Mouse (Mus musculus) lung, embryonic 16.5 days (tissue): ENCODE data around the gene Epsti1. TPM values are rescaled to one million over a fixed set of nuclear protein-coding genes. Genes with fewer than 3 reads are reported as not detected.
"Not testable (repeated sequence)": the region's sequence is repeated elsewhere in the genome, so short reads cannot be mapped to it uniquely, and the experiment has no call there.

ENCODE experiments used
- ATAC-seq: fragments of 200-750 bp; cut with Nextera tagmentation; 2 replicates; pipeline ENCODE4 v1.8.0; 2017; ENCODE audit warnings: low read depth, mild to moderate bottlenecking, moderate library complexity
- H3K27ac ChIP-seq: fragments of 300-500 bp; sonication (generic); 2 replicates; pipeline ENCODE4 v1.5.1; 2014; ENCODE audit warnings: mild to moderate bottlenecking, control low read depth, low read length
- H3K27me3 ChIP-seq: fragments of 300-500 bp; sonication (generic); 2 replicates; pipeline ENCODE4 v1.6.1; 2014; ENCODE audit warnings: low read depth, low read length, mixed read lengths; ENCODE audit not compliant: control insufficient read depth, insufficient read depth
- H3K36me3 ChIP-seq: fragments of 300-500 bp; sonication (generic); 2 replicates; pipeline ENCODE4 v1.6.1; 2014; ENCODE audit warnings: low read length; ENCODE audit not compliant: control insufficient read depth, insufficient read depth
- H3K4me1 ChIP-seq: fragments of 300-500 bp; sonication (generic); replicated peaks from 2 replicates; pipeline ENCODE4 v1.6.1; 2014; ENCODE audit warnings: low read length, mixed read lengths; ENCODE audit not compliant: control insufficient read depth, insufficient read depth
- H3K4me2 ChIP-seq: fragments of 300-500 bp; sonication (generic); 2 replicates; pipeline ENCODE4 v1.6.1; 2014; ENCODE audit warnings: low read depth, low read length, control low read depth
- H3K4me3 ChIP-seq: fragments of 300-500 bp; sonication (generic); 2 replicates; pipeline ENCODE4 v1.5.1; 2014; ENCODE audit warnings: mild to moderate bottlenecking, low read length, control low read depth
- H3K9ac ChIP-seq: fragments of 300-500 bp; sonication (generic); 2 replicates; pipeline ENCODE4 v1.6.1; 2014; ENCODE audit warnings: low read length, control low read depth
- H3K9me3 ChIP-seq: fragments of 300-500 bp; sonication (generic); 2 replicates; pipeline ENCODE4 v1.6.1; 2016; ENCODE audit warnings: low read length; ENCODE audit not compliant: control insufficient read depth
- WGBS: fragments of 180-500 bp; shearing (Covaris S2); extraction: QIAGEN DNeasy Blood & Tissue Kit; methylation state at CpG from one replicate; pipeline ENCODE4 v1.1.7; 2014; 5-methylcytosine and 5-hydroxymethylcytosine counted together
- polyA plus RNA-seq: library from polyadenylated mRNA; unstranded; fragments of >200 nt; fragmentation: Nextera tagmentation; extraction: Ambion mirVana; gene quantifications from 2 replicates; pipeline ENCODE4 v1.2.1, GENCODE M21; 2015

Gene Epsti1
- polyA plus RNA-seq, 1 experiment from 2014 or later = 0.85 TPM

DNA sequence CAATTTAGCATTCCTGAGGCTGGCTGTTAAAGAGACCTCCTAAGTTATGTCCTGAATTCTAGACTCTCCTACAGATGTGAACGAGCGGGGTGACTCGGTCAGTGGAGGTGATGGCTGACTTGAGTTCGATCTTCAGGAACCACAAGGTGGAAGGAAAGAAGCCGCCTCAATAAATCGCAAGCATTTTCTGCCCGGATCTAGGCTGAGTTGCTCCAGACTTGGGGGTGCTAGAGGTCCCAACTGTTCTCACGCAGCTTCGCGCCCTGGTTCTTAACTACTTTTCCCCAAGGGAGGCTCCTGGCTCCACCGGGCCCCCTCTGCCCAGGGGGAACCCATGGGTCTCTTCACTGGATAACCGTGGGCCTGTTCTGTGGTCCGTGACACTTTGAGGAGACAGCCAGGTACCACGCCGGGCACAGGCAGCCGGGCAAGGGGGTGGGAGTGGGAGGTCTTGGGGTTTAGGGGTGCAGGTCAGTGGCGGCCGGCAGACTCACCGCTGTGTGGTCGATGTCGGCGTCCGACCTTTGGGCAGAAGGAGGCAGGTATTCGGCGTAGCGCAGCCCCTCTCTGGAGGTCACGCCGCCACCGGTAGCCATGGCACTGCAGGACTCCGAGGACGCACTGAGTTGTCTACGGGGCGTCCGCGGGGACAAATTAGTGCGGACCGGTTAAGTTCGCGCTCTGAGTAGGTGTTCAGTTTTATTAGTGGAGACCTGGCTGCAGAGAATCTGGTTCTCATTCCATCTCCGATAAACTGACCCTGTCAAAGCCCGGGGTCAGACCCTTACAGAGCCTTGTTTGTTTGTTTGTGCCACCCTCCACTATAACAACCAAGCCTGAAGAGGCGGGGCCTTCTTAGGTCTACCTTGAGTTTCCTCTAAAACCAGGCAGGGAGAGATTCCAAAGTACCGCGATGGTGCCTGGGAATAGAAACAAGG, 29.5 kb upstream of the Epsti1 start, which contains the start of gene Dnajc15:
Gene Dnajc15 (minus strand): TSS at position 822 of the 938 bp plus-strand sequence.
- ATAC-seq = peak; percentile 95
- H3K36me3 ChIP-seq = no peaks in the 10 kb centered on the region; the same call in 1 of the 2 replicates
- no peak within 1 kb of the TSS for H3K27ac ChIP-seq
- H3K4me2 ChIP-seq = peak within 1 kb of the TSS; percentile 69
- H3K4me1 ChIP-seq = peaks cover 4% of the 10 kb centered on the region; the same call in 1 of the 2 replicates
- H3K9me3 ChIP-seq = no peaks in the 10 kb centered on the region
- 1% methylated on average over 44 of the region's 44 CpGs for WGBS
- peak within 1 kb of the TSS; percentile 76 for H3K4me3 ChIP-seq
- H3K27me3 ChIP-seq = no peaks in the 10 kb centered on the region
- peak within 1 kb of the TSS; percentile 84 for H3K9ac ChIP-seq

DNA sequence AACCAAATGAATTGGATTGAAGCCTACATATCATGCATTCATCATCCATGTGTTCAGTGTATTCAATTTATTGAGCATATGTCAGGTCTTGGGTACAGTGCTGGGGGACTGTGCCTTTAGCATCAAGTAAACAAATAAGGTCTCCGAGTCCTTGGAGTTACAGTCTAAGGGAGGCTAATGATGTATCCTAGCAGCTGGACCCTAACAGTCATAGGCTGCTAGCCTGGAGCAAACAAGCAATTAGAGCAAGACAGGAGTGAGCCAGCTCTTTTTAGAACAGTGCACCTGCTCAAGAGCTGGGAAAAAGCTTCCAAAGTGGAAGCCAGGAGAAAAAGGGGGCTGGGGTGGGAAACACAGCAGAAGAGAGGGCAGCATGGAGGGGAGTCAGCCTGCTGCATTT, 27.8 kb upstream of the Epsti1 start:
- ATAC-seq = no peak
- Histone ChIP-seq H3K27me3 (no peaks in the 10 kb centered on the region), H3K9ac (no peak overlapping the region), H3K4me3 (no peak overlapping the region), H3K4me1 (peaks cover 4% of the 10 kb centered on the region; the same call in 1 of the 2 replicates), H3K36me3 (no peaks in the 10 kb centered on the region), H3K9me3 (no peaks in the 10 kb centered on the region), H3K4me2 (no peak overlapping the region), H3K27ac (no peak overlapping the region)
- 76% methylated on average over 1 of the region's 1 CpGs for WGBS

DNA sequence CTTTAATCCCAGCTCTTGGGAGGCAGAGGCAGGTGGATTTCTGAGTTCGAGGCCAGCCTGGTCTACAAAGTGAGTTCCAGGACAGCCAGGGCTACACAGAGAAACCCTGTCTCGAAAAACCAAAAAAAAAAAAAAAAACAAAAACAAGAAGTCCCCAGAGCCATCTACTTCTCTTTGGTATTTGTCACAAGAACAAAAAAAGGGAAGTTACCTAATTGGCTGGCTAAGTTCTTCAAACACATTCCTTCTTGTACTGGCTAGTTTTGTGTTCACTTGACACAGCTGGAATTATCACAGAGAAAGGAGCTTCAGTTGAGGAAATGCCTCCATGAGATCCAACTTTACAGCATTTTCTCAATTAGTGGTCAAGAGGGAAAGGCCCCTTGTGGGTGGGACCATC, 26.2 kb upstream of the Epsti1 start:
- 48% methylated on average over 2 of the region's 2 CpGs for WGBS
- not testable (repeated sequence) for H3K27me3 ChIP-seq, ATAC-seq

DNA sequence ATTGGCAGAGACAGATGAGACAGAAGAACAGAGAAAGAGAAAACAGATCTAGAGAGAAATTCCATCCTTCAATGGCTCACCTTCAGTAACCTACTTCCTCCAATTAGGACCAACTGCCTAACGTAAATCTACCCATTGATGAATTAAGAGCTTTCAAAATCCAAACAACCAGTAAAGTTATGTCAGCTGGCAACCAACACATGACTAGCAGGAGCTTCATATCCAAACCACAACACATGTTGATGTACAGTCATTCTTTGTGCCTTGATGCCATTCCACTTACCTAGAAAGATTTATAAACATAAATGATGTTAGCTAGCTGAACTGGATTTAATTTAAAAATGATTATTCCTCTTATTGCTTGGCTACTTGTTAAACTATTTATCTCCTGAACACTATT, 22.0 kb upstream of the Epsti1 start:
- Histone ChIP-seq H3K36me3 (no peaks in the 10 kb centered on the region), H3K4me2 (no peak overlapping the region), H3K27me3 (no peaks in the 10 kb centered on the region), H3K9me3 (no peaks in the 10 kb centered on the region), H3K9ac (no peak overlapping the region), H3K27ac (no peak overlapping the region), H3K4me3 (no peak overlapping the region), H3K4me1 (no peaks in the 10 kb centered on the region)
- WGBS = 52% methylated on average over 1 of the region's 1 CpGs
- no peak for ATAC-seq

More for the DNA sequence above, 26.2 kb upstream of the Epsti1 start:
- H3K4me2 ChIP-seq, H3K36me3 ChIP-seq, H3K27ac ChIP-seq, H3K9me3 ChIP-seq, H3K4me3 ChIP-seq, H3K9ac ChIP-seq, H3K4me1 ChIP-seq: not testable (repeated sequence)

DNA sequence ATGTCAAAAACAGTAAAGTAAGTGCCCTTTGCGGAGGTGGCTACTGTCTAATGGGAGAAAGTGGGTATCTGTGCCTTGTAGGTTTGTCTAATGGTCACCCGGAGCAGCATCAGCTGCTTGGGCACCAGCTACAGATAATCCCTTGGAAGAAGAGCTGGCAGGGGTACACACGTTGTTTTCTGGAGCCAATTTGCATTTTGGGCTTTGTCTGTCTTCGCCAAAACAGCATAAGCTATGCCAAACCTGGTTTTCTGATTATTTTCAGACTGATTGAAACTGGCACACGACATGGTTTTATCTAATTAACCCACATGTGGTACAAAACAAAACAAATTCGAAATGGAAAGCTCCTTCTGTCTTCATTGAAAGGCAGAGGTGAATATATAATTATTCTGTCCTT, 21.4 kb upstream of the Epsti1 start:
- Histone ChIP-seq H3K4me1 (no peaks in the 10 kb centered on the region), H3K4me2 (no peak overlapping the region), H3K27ac (no peak overlapping the region), H3K4me3 (no peak overlapping the region), H3K9ac (no peak overlapping the region), H3K27me3 (no peaks in the 10 kb centered on the region), H3K9me3 (no peaks in the 10 kb centered on the region), H3K36me3 (no peaks in the 10 kb centered on the region)
- 76% methylated on average over 6 of the region's 6 CpGs for whole genome bisulfite sequencing
- no peak for ATAC-seq

DNA sequence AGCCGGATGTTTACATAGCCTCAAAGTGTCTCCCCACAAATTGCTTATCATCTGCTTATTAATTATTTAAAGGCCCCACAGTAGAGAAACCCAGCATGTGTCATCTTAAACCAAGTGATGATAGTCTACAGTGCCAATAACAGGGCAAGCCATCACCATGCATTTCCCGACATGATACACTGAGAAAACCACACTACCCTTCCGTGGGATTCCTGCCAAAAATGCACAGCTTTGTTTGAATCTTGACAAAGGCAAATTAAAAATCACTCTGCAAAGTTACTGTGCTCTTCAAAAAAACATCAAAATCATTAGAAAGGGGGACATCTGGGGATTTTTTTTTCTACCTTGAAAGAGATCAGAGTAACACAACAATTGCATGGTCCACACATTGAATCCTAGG, 17.7 kb upstream of the Epsti1 start:
- Histone ChIP-seq H3K4me2 (no peak overlapping the region), H3K9me3 (no peaks in the 10 kb centered on the region)
- WGBS = 57% methylated on average over 3 of the region's 3 CpGs

DNA sequence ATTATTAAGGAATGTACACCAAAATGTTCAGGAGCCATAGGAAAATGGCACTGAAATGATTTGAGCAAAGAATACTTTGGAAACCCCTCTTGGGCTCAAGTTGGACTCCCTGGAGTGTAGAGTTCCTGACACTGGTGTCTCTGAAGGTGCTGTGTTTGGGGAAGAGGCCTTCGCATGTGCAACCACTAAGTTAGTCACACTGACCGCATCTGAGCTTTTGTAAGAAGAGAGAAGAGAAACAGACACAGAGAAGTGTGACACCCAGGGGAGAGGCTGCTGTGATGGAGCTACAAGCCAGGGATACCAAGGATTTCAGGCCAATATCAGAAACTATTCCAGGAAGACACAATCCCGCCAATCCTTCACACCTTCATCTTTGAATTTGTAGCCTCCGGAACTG, 17.1 kb upstream of the Epsti1 start:
- H3K36me3 ChIP-seq = no peaks in the 10 kb centered on the region
- no peak overlapping the region for H3K4me3 ChIP-seq
- H3K27me3 ChIP-seq = no peaks in the 10 kb centered on the region
- no peak for ATAC-seq
- H3K4me2 ChIP-seq = no peak overlapping the region
- H3K27ac ChIP-seq = no peak overlapping the region
- WGBS = 82% methylated on average over 4 of the region's 4 CpGs
- H3K9ac ChIP-seq = no peak overlapping the region
- no peaks in the 10 kb centered on the region for H3K4me1 ChIP-seq
- H3K9me3 ChIP-seq = no peaks in the 10 kb centered on the region

More for the DNA sequence above, 17.7 kb upstream of the Epsti1 start:
- H3K4me1 ChIP-seq = no peaks in the 10 kb centered on the region
- no peaks in the 10 kb centered on the region for H3K36me3 ChIP-seq
- no peak overlapping the region for H3K4me3 ChIP-seq
- no peak for ATAC-seq
- no peak overlapping the region for H3K9ac ChIP-seq
- no peak overlapping the region for H3K27ac ChIP-seq
- no peaks in the 10 kb centered on the region for H3K27me3 ChIP-seq

DNA sequence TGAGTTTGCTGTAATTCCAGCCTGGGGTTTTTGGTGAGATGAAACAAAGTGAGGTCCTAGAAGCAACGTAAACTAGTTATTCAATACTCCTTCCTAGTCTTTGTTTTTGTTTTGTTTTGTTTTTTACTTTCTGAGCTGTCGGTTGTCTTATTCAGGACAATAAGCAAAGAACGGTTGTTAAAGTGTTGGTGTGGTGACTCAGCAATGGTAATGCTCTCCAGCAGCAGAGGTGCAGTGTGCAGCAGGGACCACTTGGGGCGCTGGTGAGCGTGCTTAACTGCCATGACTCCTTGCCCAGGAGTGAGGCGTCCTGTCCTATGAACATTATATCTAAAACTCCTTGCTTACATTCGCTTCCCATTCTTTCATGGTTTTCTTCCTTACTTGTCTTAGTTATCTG, 14.1 kb upstream of the Epsti1 start:
- Histone ChIP-seq H3K4me2 (no peak overlapping the region), H3K4me3 (no peak overlapping the region), H3K4me1 (no peaks in the 10 kb centered on the region), H3K9me3 (no peaks in the 10 kb centered on the region), H3K9ac (no peak overlapping the region), H3K27me3 (no peaks in the 10 kb centered on the region), H3K27ac (no peak overlapping the region), H3K36me3 (no peaks in the 10 kb centered on the region)
- 84% methylated on average over 7 of the region's 7 CpGs for WGBS
- ATAC-seq = no peak

DNA sequence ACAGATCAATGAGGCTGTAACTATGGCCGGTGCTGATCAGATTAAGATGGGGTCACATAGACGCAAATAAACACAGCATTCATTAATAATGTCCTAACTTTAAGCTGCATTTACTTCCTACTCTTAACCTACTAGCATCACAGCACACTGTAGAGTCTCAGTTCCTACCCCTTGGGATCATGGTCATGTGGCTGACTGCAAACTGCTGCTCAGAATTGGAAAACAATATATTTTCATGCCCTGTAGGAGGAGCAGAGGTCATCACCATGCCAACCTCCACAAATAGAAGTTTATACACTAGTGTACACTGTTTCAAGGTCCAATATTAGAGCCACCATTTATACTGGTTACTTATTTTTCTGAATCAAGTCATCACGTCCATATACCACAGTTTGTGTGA, 8.1 kb upstream of the Epsti1 start:
- Histone ChIP-seq H3K9me3 (no peaks in the 10 kb centered on the region), H3K4me1 (no peaks in the 10 kb centered on the region), H3K9ac (no peak overlapping the region), H3K27ac (no peak overlapping the region), H3K4me3 (no peak overlapping the region), H3K27me3 (no peaks in the 10 kb centered on the region), H3K4me2 (no peak overlapping the region), H3K36me3 (no peaks in the 10 kb centered on the region)
- WGBS = 78% methylated on average over 3 of the region's 3 CpGs
- no peak for ATAC-seq
